Mouse (Mus musculus): ENCODE results near the gene Cisd1.
"Not testable (repeated sequence)": the region's sequence is repeated elsewhere in the genome, so short reads cannot be mapped to it uniquely, and the experiment has no call there.

Cisd1 gene

DNA sequence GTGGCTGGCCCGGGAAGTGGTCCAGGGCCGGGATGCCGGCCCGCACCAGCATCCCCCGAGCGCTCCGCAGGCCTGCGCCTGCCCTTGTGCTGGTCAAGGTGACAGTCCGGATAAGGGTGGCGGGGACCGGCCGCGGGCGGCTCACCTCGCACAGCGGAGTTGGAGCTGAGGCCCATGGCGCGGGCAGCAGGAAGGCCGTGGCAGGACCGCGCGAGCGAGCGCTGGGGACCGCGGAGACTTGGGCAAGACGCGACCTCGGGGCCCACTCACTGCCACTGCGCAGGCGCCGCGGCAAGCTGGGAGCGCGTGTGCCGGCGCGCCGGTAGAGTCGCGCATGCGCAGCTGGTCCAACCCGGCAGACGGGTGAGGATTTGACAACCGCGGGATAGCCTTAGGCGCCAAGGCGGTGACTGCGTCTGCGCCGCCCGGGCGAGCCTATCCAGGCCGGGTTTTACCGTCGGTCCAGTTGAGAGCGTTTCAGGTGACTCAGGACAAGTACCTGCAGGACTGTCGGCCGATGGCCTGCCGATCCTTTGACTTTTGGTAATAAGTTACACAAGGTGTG, at the start of gene Cisd1:
Cisd1 (minus strand) TSS at position 376 of the 565 bp plus-strand sequence.
- DNase-seq (ENCODE audit: low spot score in 2 of 2), result peak; percentile 93 to 94

DNA sequence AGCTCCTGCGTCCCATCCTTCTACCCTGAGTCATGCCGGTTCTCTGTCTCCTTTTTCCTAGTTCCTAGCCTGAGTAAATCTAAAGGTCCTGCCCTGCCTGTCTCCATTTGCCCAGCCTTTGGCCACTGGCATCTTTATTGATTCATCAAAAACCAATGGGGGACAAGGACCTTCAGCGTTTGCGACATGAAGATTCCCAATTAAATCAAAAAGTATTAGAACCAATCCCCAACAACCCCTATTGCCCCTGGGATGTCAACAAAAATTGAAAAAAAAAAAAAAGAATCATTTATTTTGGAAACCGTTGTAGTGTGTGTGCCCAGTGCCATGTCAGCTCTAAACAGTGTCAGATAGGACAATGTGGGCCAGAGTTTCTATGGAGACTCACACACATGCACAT, 44.6 kb upstream of the Cisd1 start:
- DNase-seq (ENCODE audit: low spot score in 2 of 2), result no peak

DNA sequence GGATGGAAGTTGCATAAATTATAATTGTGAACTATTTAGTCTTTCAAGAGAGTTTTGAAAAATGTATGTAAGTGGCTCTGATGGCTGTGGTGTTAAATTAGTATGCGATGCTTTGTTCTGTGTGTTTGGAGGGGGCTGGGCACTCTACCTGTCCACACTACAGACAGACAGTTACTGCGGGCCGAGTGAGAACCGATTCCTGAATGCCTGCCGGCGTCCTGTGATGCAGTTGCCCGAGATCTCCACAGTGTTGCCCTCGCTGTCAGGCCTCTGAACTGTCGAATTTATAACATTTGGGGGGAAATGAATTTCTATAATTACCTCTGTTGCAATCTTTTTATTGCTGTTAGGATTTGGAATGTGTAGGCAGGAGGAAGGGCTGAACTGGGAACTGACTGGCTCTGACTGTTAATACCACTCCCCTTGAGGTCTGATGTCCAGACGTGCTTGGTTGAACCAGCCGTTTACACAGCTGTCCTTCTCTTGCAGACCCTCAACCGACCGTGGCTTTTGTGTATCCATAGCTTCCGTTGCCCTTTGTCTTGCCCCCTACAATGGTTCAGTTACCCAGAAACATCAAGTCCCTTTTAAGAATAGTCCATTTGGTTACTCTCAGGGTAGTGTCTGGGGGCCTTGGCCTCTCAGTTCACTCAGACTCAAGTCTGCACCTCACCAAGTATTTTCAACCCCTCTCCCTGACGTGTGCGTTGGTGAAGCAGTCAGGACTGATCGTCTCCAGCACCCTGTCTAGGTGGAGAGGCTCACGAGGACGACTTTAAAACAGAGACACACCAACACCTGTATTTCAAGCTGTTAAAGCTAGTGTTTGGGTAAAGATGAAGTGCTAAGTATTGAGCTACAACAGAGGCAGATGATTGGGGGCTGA, 39.6 kb upstream of the Cisd1 start:
- DNase-seq (ENCODE audit: low spot score in 2 of 2), result no peak

DNA sequence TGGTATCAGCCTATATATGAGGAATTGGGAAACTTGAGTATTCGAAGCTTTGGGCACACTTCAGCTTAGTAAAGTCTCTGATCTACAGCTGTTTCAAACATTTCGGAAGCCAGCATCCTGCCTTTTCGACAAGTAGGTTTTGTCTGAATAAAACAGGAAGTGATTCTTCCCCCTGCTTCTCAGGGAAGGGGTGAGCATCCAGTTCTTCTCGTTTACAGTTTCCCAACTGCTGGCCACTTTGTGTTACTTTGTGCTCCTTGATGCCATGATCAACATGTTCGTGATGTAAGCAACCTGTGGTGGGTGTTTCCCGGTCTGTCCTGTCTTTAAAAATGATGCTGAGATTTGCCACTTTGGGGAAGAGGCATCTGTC, 38.8 kb upstream of the Cisd1 start:
- not testable (repeated sequence) for DNase-seq (ENCODE audit: low spot score in 2 of 2)

DNA sequence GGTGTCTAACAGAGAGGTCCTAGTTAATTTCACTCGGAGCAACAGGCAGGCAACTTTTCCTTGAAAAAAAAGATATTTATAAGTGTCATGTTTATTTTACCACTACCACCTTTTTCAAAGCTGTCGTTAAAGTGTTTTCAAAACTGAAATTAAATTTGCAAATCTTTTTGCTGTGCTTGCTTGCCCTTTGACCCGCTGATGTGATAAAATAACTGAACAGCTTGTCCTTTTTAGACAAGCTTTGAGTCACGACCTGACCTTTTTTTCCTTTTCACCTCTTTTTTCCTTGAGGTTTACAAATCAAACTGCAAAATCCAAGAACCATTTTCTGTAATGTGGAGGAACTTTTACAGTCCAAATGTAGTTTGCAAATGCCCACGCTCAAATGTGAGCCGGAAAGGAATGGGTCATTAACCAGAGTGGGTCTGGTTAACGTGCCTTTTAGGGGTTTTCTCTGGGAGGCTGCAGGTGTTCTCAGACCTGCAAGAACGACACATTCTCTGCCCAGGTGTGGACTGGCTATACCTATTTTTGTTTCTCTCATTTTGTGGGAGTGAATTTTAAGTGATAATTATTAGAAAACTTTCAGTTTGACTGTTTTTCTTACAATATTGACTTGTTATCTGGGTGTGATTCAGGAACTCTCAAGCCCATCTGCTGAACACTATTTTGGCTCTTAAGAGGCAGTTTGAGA, 38.3 kb upstream of the Cisd1 start:
- no peak for DNase-seq (ENCODE audit: low spot score in 2 of 2)

DNA sequence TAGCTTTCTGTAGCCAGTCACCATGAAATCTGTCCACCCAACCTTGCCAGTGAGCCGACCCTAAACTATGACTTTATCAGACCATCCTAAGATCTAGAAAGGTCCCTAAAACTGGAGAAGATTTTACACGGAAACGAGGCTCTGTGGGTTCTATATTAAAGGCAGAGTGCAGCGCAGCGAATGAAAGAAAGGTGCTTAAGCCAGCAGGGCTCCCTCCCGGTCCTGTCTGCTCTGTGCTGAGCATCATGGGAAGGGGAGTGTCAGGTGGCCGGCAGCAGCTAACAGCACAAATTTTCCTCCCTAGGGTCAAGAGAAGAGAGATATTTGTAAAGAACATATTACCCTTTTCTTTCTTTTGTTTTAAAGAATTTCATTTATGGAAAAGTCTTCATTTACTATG, 37.4 kb upstream of the Cisd1 start:
- DNase-seq (ENCODE audit: low spot score in 2 of 2), result no peak

DNA sequence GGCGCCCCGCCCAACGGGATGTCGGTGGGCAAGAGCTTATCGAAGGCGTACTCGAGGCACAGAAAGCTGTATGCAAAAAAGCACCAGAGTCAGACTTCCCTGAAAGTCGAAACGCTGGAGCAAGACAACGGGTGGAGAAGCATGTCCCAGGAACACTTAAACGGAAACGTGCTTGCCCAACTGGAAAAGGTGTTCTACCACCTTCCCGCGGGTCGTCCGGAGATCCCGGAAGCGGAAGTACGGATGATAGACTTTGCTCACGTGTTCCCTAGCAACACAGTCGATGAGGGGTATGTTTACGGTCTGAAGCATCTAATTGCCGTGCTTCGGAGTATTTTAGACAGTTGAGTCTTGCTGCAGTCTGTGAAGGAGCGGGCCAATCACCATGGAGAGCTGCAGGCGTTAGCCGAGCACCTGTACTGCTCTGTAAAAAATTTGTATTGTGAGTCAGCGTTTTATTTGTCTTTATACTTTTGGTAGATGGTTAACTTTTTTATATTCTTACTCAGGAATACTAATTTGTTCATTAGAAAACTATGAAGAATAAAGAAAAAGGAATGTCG, 36.8 kb upstream of the Cisd1 start:
- DNase-seq (ENCODE audit: low spot score in 2 of 2), result no peak

- peak; percentile 49 to 54 for DNase-seq (ENCODE audit: low spot score in 2 of 2)
Observed at GRCm38 (mm10) chr10:71380406-71380805, 35.7 kb upstream of the Cisd1 start.

GRCm38 (mm10) chr10:71376014-71376413, 31.3 kb upstream of the Cisd1 start:
- no peak for DNase-seq (ENCODE audit: low spot score in 2 of 2)

DNA sequence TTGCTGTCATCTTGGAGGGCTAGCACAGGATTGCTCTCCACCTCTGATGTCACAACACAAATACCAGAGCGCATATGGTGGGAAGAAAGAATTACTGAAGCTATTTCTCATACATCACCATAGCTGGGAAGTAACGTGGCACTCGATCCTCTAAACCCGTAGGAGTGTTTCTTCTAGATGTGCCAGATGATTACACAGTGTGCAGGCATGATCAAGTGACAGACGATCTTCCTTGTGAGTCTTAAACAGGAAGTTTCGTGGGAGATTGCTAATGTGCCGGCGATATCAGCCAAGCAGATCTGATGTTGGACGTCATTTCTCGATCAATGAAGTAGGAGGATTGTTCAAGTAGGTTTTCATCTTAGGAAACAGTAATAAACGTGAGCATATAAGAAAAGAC, 29.0 kb upstream of the Cisd1 start:
- DNase-seq (ENCODE audit: low spot score in 2 of 2), result no peak

DNA sequence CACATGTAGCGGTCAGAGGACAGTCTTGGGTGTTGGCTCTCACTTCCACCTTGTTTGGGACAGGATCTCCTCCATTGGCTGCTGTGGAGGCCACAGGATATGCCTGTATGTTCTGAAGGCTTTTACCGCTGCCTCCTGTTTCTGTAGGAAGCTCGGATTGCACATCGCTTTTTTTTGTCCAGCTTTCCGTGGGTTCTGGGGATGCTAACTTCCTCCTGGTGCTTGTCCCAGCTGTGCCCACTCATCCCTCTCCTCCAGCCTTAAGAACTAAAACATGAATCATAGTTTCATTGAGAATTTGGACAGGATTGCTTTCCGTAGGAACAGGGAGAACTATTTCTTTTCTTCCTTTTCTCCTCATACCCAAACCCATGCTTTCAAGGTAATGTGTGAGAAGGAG, 27.1 kb upstream of the Cisd1 start:
- peak; percentile 48 to 50 for DNase-seq (ENCODE audit: low spot score in 2 of 2)

DNA sequence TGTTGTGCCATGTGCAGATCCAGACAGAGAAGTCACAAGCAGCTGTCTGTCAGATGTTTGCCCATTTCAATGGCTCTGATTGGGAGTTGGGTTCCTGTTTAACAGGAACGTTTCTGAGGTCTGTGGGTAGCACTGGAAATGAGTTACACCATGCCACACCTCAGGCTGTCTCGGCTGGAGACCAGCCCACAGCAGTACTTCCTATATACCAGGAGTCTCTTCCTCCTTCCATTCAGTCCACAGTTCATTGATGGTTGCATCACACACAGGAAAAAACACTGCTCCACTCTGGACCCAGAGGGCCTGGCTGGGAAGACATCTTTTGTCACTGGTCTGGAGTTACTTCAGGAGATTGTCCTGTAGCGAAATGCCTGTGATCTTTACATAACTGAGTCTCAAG, 24.7 kb upstream of the Cisd1 start:
- DNase-seq (ENCODE audit: low spot score in 2 of 2), result no peak

DNA sequence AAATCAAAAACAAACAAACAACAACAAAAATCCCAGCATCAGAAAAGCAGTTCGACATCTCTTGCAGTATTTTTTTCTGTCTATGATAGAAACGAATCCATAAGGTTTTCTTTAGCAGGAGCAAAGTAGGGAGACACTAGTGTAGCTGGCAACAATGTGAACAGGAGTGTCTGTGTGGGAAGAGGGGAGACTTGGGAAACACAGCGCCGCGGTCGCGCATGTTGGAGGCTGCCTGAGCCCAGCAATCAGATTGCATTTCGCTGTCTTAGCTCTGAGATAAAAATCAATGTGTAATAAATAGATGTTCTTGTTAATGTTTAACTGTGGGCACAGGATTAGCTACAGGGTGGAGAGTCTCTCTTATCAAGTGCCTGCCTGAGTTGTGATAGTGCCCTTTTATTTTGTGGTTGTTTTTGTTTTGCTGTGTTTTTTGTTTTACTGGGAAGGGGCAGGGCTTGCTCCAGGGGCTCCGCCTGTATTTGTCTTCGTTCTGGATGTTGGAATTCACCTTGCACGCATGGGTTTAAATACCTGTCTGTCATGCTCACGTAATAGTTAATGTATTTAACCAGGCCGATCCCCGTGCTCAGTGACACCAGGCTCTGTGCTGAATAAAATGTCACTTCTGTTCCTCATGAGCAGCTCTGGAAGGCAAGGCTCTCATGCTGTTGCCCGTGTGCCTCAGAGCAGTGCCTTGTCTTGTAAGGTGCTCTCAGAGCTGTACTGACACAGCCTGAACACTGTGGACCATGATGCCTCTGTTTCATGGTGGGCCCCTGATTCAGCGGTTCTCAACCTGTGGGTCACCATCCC, 23.6 kb upstream of the Cisd1 start:
- peak in 1 of 2 experiments; percentile 31 for DNase-seq (ENCODE audit: low spot score in 2 of 2)

DNA sequence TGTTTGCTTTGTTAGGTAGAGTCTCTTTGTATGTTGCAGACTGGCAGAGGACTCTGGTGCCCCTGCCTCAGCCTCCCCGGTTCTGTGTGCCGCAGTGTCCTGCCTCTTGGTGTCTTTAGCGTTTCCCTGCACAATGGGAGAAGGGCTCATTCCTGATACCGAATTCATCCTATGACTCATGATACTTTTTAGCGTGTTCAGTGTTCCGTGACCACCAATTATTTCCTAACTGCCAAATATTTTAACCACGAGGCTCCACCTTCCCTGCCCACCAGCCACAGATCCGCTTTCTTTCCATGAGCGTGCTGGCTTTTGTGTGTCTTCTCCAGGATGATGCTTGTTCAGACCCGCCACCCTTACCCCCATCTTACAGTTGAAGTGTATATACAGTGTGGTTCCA, 19.1 kb upstream of the Cisd1 start:
- DNase-seq (ENCODE audit: low spot score in 2 of 2), result no peak

- DNase-seq (ENCODE audit: low spot score in 2 of 2), result no peak
Observed at GRCm38 (mm10) chr10:71363440-71363839, 18.7 kb upstream of the Cisd1 start.

- DNase-seq (ENCODE audit: low spot score in 2 of 2), result no peak
Observed at GRCm38 (mm10) chr10:71361836-71362562, 17.2 kb upstream of the Cisd1 start.

DNA sequence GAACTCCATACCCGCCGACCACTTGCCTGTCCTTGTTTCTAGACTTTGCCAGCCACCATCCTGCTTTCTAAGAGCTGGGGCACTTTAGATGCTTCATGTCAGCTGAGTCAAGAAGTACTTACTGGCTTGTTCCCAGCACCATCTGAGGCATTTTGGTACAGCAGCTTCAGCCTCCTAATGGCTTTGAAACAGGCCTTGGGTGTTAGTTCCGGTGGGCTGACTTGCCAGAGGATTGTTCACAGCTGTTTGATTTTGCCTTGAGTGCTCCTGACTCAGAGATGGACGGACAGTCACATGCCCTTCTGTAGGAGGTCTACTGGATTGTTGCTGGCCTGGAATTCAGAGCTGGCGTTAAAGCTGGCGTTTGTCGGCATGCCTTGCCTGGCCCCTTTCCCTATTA, 16.3 kb upstream of the Cisd1 start:
- DNase-seq (ENCODE audit: low spot score in 2 of 2), result no peak

DNA sequence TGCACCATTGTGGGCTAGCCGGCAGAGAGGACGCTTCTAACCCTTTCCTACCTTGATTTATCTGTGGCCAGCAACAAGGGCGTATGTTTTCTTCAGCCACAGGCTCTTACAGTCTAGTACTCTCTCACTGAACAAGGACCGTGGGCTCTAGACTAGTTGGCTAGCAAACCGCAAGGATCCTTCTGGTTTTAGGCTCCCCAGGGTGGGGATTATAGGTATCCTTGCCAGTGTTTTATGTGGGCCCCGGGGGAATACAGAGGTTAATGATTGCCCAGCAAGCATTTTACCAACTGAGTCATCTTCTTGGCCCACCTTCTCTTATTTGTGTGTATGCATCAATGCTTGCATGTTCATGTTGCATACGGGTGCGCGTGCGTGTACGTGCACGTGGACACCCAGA, 10.2 kb upstream of the Cisd1 start:
- DNase-seq (ENCODE audit: low spot score in 2 of 2), result no peak

DNA sequence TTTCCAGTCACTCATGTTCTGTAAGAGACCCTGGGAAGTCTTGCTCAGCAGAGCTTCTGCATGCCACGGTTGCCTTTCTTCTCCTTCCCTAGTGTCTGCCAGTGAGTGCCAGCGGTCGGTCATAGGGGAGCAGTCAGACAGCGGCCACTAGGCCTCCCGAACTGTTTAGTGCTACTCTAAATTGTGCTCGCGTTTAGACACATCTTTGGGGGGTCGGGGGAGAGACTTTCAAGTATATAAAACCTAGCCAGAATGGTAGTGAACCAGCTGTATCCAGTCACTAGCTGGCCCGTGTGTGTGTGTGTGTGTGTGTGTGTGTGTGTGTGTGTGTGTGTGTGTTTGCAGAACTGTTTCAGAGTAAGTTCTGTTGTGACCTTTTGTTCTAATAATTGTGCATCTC, 9.1 kb upstream of the Cisd1 start:
- no peak for DNase-seq (ENCODE audit: low spot score in 2 of 2)

- DNase-seq (ENCODE audit: low spot score in 2 of 2), result no peak
Observed at GRCm38 (mm10) chr10:71351301-71351700, 6.5 kb upstream of the Cisd1 start.

- no peak for DNase-seq (ENCODE audit: low spot score in 2 of 2)
Observed at GRCm38 (mm10) chr10:71349290-71349689, 4.5 kb upstream of the Cisd1 start.

Measured in frontal cortex, postnatal 36 days (tissue).